Mouse (Mus musculus) cerebellum, adult 9-10 months (tissue): ENCODE data around the gene Fundc2.

Source experiments
- DNase-seq: peaks from one replicate; pipeline ENCODE4 v3.0.0; 2022

Gene Fundc2

DNA sequence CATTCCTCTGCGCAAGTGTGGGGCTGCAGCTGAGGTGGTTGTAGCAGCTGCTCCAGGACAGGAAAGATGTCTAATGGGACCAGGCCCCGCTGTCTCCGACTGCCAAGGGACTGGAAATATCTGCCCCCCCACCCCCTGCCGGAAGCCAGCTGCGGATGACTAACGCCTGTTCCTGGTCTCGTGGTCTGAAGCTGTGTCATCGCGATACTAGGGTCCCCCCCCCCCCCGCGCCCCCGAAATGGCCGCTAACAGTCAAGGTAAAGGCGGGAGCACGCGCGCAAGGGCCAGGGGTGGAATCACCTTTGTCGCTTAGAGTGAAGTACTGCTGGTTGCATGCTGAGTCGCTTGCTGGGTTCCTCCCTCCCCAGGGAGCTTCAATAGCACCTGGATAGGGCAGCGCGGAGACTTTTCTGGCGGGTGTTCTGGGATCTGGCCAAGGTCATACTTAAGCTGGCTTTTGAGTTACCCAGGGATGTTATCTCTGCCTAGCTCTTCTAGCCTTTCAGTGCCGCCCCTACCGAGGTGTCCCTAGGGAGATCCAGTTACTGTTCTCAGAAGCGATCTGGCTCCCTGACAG is at the start of gene Fundc2, which contains the start of gene F8:
Gene Fundc2, plus strand, starts transcription at position 205 of the 577 bp plus-strand sequence.
Gene F8, minus strand, starts transcription at position 421 of the 577 bp plus-strand sequence.
- peak; percentile 59 for DNase-seq

GRCm38 (mm10) chrX:75370197-75370596 is 12.0 kb upstream of the Fundc2 start:
- DNase-seq, result no peak

DNA sequence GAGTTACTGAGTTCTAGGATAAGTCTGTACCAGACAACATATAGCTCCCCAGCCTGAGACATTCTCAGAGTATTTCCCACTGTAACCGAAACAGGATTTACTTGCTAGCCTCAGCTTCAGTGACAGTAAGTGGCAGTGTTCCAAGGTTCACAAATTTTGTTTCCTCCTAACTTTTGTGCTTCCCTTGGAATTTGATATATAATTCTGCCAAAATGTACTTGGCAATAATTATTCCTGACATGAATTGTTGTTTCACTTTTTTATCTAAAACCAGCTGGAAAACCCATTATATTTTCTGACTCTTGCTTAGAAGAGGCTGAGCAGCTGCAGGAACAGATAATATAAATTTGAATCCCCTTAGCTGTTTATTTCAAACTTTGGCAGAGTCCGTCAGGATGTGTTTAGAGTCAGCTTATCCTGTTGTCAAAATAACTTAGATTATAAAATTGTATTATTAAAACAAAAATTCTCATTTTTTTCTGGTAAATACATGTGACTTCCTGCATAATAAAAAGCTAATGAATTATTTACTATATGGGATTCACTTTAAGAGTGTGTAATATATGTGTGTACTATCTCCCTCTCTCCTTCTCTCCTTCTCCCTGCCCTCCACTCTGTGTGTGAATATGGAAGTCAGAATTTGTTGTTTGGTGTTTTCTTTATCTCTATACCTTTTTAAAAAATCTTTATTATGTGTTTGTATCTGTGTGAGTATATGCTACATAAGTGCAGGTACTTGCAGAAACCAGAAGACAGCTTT is 9.4 kb upstream of the Fundc2 start:
- DNase-seq, result no peak

DNA sequence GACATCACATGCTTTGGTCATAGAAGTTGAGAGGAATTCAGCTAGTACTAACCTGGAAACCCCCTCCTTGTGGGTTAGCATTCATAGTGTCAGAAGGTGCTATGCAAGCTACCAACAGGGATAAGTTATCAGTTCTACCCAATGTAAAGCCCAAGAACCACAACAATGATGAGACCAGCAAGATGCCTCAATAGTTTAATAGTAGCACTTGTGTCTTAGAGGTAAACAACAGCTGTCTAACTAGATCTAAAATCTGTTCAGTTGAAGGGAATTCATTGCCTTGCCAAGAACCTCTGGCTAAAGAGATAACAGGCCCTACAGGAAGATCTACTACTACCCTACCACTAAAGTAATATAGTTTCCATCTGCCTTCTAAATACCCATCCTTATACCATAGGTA is 5.4 kb upstream of the Fundc2 start:
- DNase-seq, result no peak

DNA sequence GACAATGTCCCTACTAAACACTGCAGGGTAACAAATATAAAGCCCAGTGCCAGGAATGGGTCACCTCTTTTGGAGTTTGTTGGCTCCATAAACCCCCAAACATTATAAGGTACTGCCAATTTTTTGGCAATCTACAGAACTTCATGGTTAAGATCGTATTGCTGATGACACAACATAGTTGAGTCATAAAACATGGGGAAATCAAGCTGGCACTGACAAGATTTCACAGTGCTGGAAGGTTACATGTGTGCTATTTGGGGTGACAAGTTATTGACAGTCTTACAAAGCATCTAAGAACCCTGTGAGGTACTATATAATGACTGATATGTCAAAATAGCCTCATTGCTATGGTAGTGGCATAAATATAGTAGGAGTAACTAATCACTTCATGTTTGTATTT is 1.0 kb upstream of the Fundc2 start:
- DNase-seq, result no peak

GRCm38 (mm10) chrX:75381699-75382098 is 500 bp upstream of the Fundc2 start:
- DNase-seq, result peak; percentile 29

- DNase-seq, result no peak
Measured at GRCm38 (mm10) chrX:75399471-75399870, 17.3 kb downstream of the Fundc2 start.

GRCm38 (mm10) chrX:75402668-75403067 is 20.5 kb downstream of the Fundc2 start:
- DNase-seq, result no peak

DNA sequence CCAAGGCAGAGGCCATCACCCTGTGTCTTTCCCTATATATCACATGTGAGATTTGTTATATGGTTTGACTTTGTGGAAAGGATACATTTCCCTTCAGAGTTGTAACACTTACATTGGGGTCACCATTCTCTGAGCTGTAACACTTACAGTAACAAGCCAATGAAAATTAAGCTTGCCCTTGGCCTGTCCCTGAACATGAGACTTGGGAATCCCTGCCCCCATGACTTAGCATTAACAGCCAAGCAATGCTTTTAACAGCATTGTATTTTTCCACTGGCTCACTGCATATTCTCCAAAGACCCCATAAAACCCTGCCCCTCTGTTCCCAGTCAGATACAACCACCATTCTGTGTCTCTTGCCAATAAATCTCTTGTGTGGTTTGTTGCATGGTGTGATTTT is 21.2 kb downstream of the Fundc2 start:
- no peak for DNase-seq

DNA sequence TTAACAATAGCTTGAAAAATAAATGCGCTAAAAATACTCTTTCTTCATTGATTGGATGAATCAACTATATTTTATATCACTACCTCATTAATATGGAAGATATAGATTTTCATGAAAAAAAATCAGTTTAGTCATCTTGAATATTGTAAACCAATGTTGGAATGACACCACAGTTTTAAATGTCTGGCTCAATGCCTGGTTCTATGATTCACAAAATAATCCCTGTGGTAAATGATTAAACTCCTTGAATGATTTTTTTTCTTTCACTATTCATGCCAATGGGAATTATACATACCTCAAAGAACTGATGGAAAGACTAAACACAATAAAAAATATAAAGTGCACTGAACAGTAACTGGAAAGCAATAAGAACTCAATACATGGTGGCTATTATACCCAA is 27.5 kb downstream of the Fundc2 start:
- DNase-seq, result no peak

GRCm38 (mm10) chrX:75415936-75416785 is 34.0 kb downstream of the Fundc2 start, which contains the start of the genes Cmc4, Mtcp1 and Brcc3:
TSS of gene Cmc4 (minus strand) at chrX:75416584.
TSS of gene Mtcp1 (minus strand) at chrX:75416588.
TSS of gene Brcc3 (plus strand) at chrX:75416628.
- peak; percentile 87 for DNase-seq
